Mouse (Mus musculus): ENCODE results near the gene Cfl2. TPM values are rescaled to one million over a fixed set of nuclear protein-coding genes. Genes with fewer than 3 reads are reported as not detected.
"Not testable (repeated sequence)": the region's sequence is repeated elsewhere in the genome, so short reads cannot be mapped to it uniquely, and the experiment has no call there.

Gene Cfl2
- polyA plus RNA-seq, 1 experiment from 2014 or later, result 214 TPM

DNA sequence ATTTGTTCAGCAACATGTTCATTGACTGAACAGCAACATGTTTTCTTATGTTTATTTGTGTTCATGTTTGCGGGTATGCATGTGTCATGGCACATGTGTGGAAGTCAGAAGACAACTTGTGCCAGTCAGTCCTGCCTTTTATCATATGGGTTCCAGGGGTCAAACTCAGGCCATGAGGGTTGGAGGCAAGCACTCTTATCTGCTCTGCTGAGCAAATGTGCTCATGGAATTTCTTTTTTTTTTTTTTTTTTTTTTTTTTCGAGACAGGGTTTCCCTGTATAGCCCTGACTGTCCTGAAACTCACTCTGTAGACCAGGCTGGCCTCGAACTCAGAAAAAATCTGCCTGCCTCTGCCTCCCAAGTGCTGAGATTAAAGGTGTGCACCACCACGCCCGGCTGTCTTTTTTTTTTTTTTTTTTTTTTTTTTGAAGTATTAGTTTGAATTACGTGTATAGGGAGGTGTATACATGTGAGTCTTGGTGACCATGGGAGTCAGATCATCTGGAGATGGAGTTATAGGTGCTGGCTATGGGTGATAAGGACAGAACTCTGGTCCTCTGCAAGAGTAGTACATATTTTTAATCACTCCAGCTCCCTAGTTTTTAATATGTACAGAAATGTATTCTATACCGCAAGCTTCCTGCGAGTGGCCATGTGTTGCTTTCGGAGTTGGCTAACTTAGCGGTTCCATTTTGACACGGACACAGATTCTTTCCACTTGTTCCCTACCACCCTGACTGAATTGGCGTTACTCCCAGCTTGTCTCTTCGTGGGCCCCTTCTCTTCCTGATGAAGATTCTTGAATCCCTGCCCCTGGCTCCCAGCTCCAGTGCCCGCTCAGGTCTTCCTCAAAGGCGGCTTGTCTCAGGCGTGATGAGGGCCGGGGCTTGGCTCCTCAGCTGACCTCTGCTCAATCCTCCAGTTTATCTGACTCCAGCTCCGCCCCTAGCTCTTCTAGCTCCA, 26.8 kb downstream of the Cfl2 start:
- WGBS, result 72% methylated on average over 17 of the region's 18 CpGs
- ATAC-seq (ENCODE audit: insufficient number of reproducible peaks, insufficient read depth, low FRiP score, low read depth), result no peak
- Histone ChIP-seq H3K4me2 (replicated peaks; ENCODE audit: low read depth, low read length) (peak overlapping the region; percentile 35; the same call in 1 of the 2 replicates), H3K9ac (replicated peaks; ENCODE audit: low read depth, low read length) (no peak overlapping the region), H3K9me3 (ENCODE audit: control insufficient read depth, low read depth, low read length) (no peaks in the 10 kb centered on the region), H3K27me3 (ENCODE audit: control insufficient read depth, insufficient read depth, low read length) (no peaks in the 10 kb centered on the region), H3K27ac (ENCODE audit: low read length) (peak overlapping the region; percentile 59; the same call in 1 of the 2 replicates), H3K36me3 (ENCODE audit: control insufficient read depth, insufficient read depth, low read length) (no peaks in the 10 kb centered on the region), H3K4me3 (ENCODE audit: low read depth, low read length) (no peak overlapping the region), H3K4me1 (ENCODE audit: control insufficient read depth, insufficient read depth, low read length) (no peaks in the 10 kb centered on the region; the same call in 1 of the 2 replicates)

DNA sequence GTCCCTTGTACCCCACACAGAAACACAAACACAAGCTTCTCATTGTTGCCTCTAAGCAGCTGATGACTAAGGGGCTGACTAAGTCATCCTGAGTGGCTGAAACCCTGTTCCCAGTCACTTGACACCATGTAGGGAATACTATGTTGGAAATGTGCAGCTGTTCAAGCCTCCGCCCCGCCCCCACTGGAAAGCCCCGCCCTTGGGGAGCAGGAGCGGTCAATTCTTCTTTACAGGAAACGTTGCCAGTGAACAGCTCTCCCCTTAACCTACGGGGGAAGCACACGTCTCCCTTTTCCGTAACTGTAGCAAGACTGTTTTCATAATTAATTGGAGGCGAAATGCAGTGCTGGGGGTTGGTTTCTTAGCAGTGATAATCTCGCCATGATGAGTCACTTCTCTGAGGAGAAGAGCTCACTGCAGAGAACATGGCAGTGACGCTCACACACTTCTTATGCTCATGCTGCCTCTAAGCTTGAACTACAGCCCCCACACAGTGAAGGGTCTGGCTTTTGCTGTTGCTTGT, 27.7 kb downstream of the Cfl2 start:
- peak; percentile 81 for ATAC-seq (ENCODE audit: insufficient number of reproducible peaks, insufficient read depth, low FRiP score, low read depth)
- H3K4me2 ChIP-seq (replicated peaks; ENCODE audit: low read depth, low read length), result peak overlapping the region; percentile 35
- H3K4me1 ChIP-seq (ENCODE audit: control insufficient read depth, insufficient read depth, low read length), result no peaks in the 10 kb centered on the region; the same call in 1 of the 2 replicates
- peak overlapping the region; percentile 59 for H3K27ac ChIP-seq (ENCODE audit: low read length)
- no peaks in the 10 kb centered on the region for H3K27me3 ChIP-seq (ENCODE audit: control insufficient read depth, insufficient read depth, low read length)
- H3K9ac ChIP-seq (replicated peaks; ENCODE audit: low read depth, low read length), result no peak overlapping the region
- H3K9me3 ChIP-seq (ENCODE audit: control insufficient read depth, low read depth, low read length), result no peaks in the 10 kb centered on the region
- no peaks in the 10 kb centered on the region for H3K36me3 ChIP-seq (ENCODE audit: control insufficient read depth, insufficient read depth, low read length)
- peak overlapping the region; percentile 20 for H3K4me3 ChIP-seq (ENCODE audit: low read depth, low read length)
- WGBS, result 4% methylated on average over 11 of the region's 11 CpGs

DNA sequence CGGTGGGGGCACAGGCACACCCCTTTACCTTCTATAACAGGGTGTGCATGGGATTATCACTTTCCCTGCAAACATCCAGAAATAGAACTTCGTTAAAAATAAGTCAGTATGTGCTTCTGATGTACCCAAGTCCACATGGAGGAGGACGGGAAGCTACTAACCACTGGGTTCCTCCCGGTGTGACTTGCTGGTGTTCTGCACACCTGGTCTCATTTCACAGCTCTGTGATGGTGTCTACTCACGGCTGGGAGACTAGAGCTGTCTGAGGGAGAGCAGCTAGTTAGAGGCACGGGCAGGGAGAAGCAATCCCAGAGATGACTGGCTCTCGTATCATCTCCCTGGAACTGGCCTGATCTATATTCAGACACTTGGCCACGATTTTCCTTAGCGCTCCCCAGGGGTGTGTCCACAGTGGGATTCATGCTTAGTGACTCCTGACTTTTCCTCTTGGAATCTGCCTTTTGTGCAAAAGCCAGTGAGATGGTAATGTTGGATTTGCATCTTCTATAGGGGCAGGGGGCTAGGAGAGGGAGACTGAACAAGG, 28.7 kb downstream of the Cfl2 start:
- H3K4me1 ChIP-seq (ENCODE audit: control insufficient read depth, insufficient read depth, low read length), result no peaks in the 10 kb centered on the region; the same call in 1 of the 2 replicates
- no peak for ATAC-seq (ENCODE audit: insufficient number of reproducible peaks, insufficient read depth, low FRiP score, low read depth)

DNA sequence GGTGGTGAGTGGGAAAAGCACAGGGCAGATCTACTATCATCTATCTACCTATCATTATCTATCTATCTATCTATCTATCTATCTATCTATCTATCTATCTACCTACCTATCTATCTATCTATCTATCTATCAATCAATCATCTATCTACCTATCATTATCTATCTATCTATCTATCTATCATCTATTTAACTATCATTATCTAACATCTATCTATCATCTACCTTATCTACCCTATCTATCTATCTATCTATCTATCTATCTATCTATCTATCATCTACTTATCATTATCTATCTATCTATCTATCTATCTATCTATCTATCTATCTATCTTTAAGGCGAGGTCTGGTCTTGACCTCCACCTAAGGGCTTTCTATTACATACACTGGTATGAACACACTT, 30.8 kb downstream of the Cfl2 start:
- H3K4me3 ChIP-seq (ENCODE audit: low read depth, low read length); H3K27me3 ChIP-seq (ENCODE audit: control insufficient read depth, insufficient read depth, low read length); H3K36me3 ChIP-seq (ENCODE audit: control insufficient read depth, insufficient read depth, low read length); H3K4me1 ChIP-seq (ENCODE audit: control insufficient read depth, insufficient read depth, low read length); H3K9ac ChIP-seq (replicated peaks; ENCODE audit: low read depth, low read length); H3K9me3 ChIP-seq (ENCODE audit: control insufficient read depth, low read depth, low read length); ATAC-seq (ENCODE audit: insufficient number of reproducible peaks, insufficient read depth, low FRiP score, low read depth); H3K4me2 ChIP-seq (replicated peaks; ENCODE audit: low read depth, low read length); H3K27ac ChIP-seq (ENCODE audit: low read length): not testable (repeated sequence)
- WGBS, result 73% methylated on average over 1 of the region's 1 CpGs

More for the DNA sequence above, 28.7 kb downstream of the Cfl2 start:
- Histone ChIP-seq H3K27me3 (ENCODE audit: control insufficient read depth, insufficient read depth, low read length) (no peaks in the 10 kb centered on the region), H3K9me3 (ENCODE audit: control insufficient read depth, low read depth, low read length) (no peaks in the 10 kb centered on the region), H3K27ac (ENCODE audit: low read length) (no peak overlapping the region), H3K4me2 (replicated peaks; ENCODE audit: low read depth, low read length) (no peak overlapping the region), H3K4me3 (ENCODE audit: low read depth, low read length) (no peak overlapping the region), H3K9ac (replicated peaks; ENCODE audit: low read depth, low read length) (no peak overlapping the region), H3K36me3 (ENCODE audit: control insufficient read depth, insufficient read depth, low read length) (no peaks in the 10 kb centered on the region)
- 70% methylated on average over 9 of the region's 9 CpGs for WGBS

DNA sequence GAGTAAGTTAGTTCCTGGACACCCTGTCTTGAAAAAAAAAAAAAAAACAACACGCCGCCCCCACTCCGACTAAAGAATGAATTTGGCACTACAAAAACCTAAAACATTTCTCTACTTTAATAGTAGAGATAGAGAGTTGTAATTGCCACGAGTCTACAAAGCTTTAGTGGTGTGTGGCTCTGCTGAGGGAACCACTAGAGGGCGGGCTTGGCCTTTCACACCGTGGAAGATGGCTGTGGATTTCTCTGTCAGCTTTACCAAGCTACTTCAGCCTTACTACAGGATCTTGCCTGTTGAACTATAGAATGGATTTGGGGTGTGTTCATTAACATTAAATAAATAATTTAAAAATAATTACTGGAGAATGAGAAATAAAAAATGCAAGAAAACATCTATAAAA, 32.1 kb downstream of the Cfl2 start:
- Histone ChIP-seq H3K4me1 (ENCODE audit: control insufficient read depth, insufficient read depth, low read length) (no peaks in the 10 kb centered on the region; the same call in 1 of the 2 replicates), H3K27ac (ENCODE audit: low read length) (no peak overlapping the region), H3K36me3 (ENCODE audit: control insufficient read depth, insufficient read depth, low read length) (no peaks in the 10 kb centered on the region), H3K9me3 (ENCODE audit: control insufficient read depth, low read depth, low read length) (no peaks in the 10 kb centered on the region), H3K4me2 (replicated peaks; ENCODE audit: low read depth, low read length) (no peak overlapping the region), H3K4me3 (ENCODE audit: low read depth, low read length) (no peak overlapping the region), H3K27me3 (ENCODE audit: control insufficient read depth, insufficient read depth, low read length) (no peaks in the 10 kb centered on the region), H3K9ac (replicated peaks; ENCODE audit: low read depth, low read length) (no peak overlapping the region)
- 9% methylated on average over 6 of the region's 6 CpGs for WGBS
- ATAC-seq (ENCODE audit: insufficient number of reproducible peaks, insufficient read depth, low FRiP score, low read depth), result no peak; the same call in 1 of the 2 replicates

DNA sequence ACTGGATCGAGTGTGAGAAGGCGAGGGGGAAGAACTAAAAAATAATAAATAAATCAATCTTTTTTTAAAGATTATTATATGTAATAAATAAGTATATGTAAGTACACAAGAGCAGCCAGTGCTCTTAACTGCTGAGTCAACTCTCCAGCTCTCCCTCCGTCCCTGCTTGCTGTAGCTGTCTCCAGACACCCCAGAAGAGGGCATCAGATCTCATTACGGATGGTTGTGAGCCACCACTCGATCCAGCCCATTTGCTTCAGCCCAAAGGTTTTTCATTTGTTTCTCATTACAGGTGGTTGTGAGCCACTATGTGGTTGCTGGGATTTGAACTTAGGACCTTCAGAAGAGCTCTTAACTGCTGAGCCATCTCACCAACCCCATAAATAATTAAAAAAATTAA, 32.8 kb downstream of the Cfl2 start:
- WGBS, result 48% methylated on average over 5 of the region's 5 CpGs
- no peak for ATAC-seq (ENCODE audit: insufficient number of reproducible peaks, insufficient read depth, low FRiP score, low read depth)
- H3K27me3 ChIP-seq (ENCODE audit: control insufficient read depth, insufficient read depth, low read length), result no peaks in the 10 kb centered on the region
- H3K36me3 ChIP-seq (ENCODE audit: control insufficient read depth, insufficient read depth, low read length), result no peaks in the 10 kb centered on the region
- H3K4me1 ChIP-seq (ENCODE audit: control insufficient read depth, insufficient read depth, low read length), result no peaks in the 10 kb centered on the region
- H3K4me2 ChIP-seq (replicated peaks; ENCODE audit: low read depth, low read length), result no peak overlapping the region
- H3K27ac ChIP-seq (ENCODE audit: low read length), result no peak overlapping the region
- H3K9me3 ChIP-seq (ENCODE audit: control insufficient read depth, low read depth, low read length), result no peaks in the 10 kb centered on the region
- H3K9ac ChIP-seq (replicated peaks; ENCODE audit: low read depth, low read length), result no peak overlapping the region
- no peak overlapping the region for H3K4me3 ChIP-seq (ENCODE audit: low read depth, low read length)

DNA sequence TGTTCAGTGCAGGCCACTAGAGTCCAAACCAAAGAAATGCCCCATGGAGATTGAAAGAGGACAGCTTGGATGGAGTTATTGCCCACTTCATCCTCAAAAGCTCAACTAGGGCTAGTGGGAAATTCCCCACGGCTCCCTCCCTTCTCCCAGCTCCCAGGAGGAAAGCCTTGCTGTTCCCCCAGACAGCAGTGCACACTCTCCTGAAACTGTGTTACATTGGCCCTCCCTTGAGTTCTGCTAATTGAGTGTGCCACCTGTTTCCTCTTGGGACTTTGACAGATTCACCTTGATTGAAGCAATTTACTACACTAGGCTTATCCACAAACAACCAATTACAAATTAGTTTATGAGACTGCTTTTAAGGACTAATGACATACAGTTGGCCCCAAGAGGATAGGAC, 34.6 kb downstream of the Cfl2 start:
- Histone ChIP-seq H3K4me3 (ENCODE audit: low read depth, low read length) (no peak overlapping the region), H3K9me3 (ENCODE audit: control insufficient read depth, low read depth, low read length) (no peaks in the 10 kb centered on the region), H3K4me2 (replicated peaks; ENCODE audit: low read depth, low read length) (no peak overlapping the region), H3K36me3 (ENCODE audit: control insufficient read depth, insufficient read depth, low read length) (no peaks in the 10 kb centered on the region), H3K27ac (ENCODE audit: low read length) (no peak overlapping the region), H3K27me3 (ENCODE audit: control insufficient read depth, insufficient read depth, low read length) (no peaks in the 10 kb centered on the region), H3K9ac (replicated peaks; ENCODE audit: low read depth, low read length) (no peak overlapping the region), H3K4me1 (ENCODE audit: control insufficient read depth, insufficient read depth, low read length) (0 out of 2 replicates have a peak, but pooled peaks cover under 1% of the 10 kb centered on the region)
- no peak for ATAC-seq (ENCODE audit: insufficient number of reproducible peaks, insufficient read depth, low FRiP score, low read depth)
- 59% methylated on average over 1 of the region's 1 CpGs for WGBS

DNA sequence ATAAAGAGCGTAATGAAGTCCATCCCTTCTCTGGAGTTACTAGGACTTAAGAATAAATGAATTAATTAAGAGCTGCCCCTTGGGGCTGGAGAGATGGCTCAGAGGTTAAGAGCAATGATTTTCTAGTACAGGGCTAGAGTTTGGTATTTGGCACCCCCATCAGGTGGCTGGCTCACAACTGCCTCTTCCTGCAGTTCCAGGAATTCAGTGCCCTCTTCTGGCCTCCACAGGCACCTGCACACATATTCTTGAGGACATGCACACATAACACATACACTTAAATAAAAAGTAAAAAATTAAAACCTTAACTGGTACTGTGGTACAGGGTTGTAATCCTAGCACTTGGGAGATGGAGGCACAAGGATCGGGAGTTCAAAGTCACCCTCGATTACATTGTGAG, 37.5 kb downstream of the Cfl2 start:
- Histone ChIP-seq H3K4me2 (replicated peaks; ENCODE audit: low read depth, low read length) (no peak overlapping the region), H3K9me3 (ENCODE audit: control insufficient read depth, low read depth, low read length) (no peaks in the 10 kb centered on the region), H3K9ac (replicated peaks; ENCODE audit: low read depth, low read length) (no peak overlapping the region), H3K4me1 (ENCODE audit: control insufficient read depth, insufficient read depth, low read length) (0 out of 2 replicates have a peak, but pooled peaks cover 3% of the 10 kb centered on the region), H3K4me3 (ENCODE audit: low read depth, low read length) (no peak overlapping the region), H3K27ac (ENCODE audit: low read length) (no peak overlapping the region), H3K36me3 (ENCODE audit: control insufficient read depth, insufficient read depth, low read length) (no peaks in the 10 kb centered on the region), H3K27me3 (ENCODE audit: control insufficient read depth, insufficient read depth, low read length) (no peaks in the 10 kb centered on the region)
- no peak for ATAC-seq (ENCODE audit: insufficient number of reproducible peaks, insufficient read depth, low FRiP score, low read depth)
- WGBS, result 93% methylated on average over 3 of the region's 3 CpGs
